Mouse (Mus musculus): Measurements from ENCODE around the gene Sntg2. TPM values are rescaled to one million over a fixed set of nuclear protein-coding genes. Genes with fewer than 3 reads are reported as not detected.

Sntg2 gene
- polyA plus RNA-seq (2015; fragmentation: Nextera tagmentation; extraction: Ambion mirVana), result 20.7 and 21.6 TPM in 2 replicates

- Histone ChIP-seq H3K27me3 (replicated peaks; ENCODE audit: control insufficient read depth, insufficient read depth, low read length) (no peaks in the 10 kb centered on the region), H3K4me1 (replicated peaks; ENCODE audit: control insufficient read depth, insufficient read depth, low read length) (no peaks in the 10 kb centered on the region), H3K4me3 (ENCODE audit: low read depth, low read length) (peak within 1 kb of the TSS; percentile 50), H3K4me2 (replicated peaks; ENCODE audit: low read depth) (peak within 1 kb of the TSS; percentile 89), H3K36me3 (ENCODE audit: control insufficient read depth, insufficient read depth) (no peaks in the 10 kb centered on the region), H3K27ac (ENCODE audit: low read depth, low read length) (peak within 1 kb of the TSS; percentile 29; the same call in 1 of the 2 replicates), H3K9me3 (ENCODE audit: control insufficient read depth) (no peaks in the 10 kb centered on the region), H3K9ac (ENCODE audit: low read depth, low read length) (peak within 1 kb of the TSS; percentile 32; the same call in 1 of the 2 replicates)
- ATAC-seq, result peak; percentile 94
- WGBS, result 1% methylated on average over 39 of the region's 39 CpGs
- peak; percentile 57 for TF ChIP-seq CTCF (IDR thresholded peaks at IDR 0.05; ENCODE audit: low read depth)
Measured at GRCm38 (mm10) chr12:30372933-30373501, at the start of gene Sntg2. Gene Sntg2 (minus strand): TSS chr12:30373375.

- no peaks in the 10 kb centered on the region for H3K36me3 ChIP-seq (ENCODE audit: control insufficient read depth, insufficient read depth)
- H3K4me1 ChIP-seq (replicated peaks; ENCODE audit: control insufficient read depth, insufficient read depth, low read length), result no peaks in the 10 kb centered on the region
- no peak overlapping the region for H3K27ac ChIP-seq (ENCODE audit: low read depth, low read length)
- 52% methylated on average over 8 of the region's 8 CpGs for WGBS
- ATAC-seq, result no peak
- no peaks in the 10 kb centered on the region for H3K27me3 ChIP-seq (replicated peaks; ENCODE audit: control insufficient read depth, insufficient read depth, low read length)
- no peak overlapping the region for H3K4me2 ChIP-seq (replicated peaks; ENCODE audit: low read depth)
- no peak overlapping the region for H3K4me3 ChIP-seq (ENCODE audit: low read depth, low read length)
- no peak overlapping the region for H3K9ac ChIP-seq (ENCODE audit: low read depth, low read length)
- no peaks in the 10 kb centered on the region for H3K9me3 ChIP-seq (ENCODE audit: control insufficient read depth)
- no peak for TF ChIP-seq CTCF (IDR thresholded peaks at IDR 0.05; ENCODE audit: low read depth)
Measured at GRCm38 (mm10) chr12:30416547-30416946, 43.4 kb upstream of the Sntg2 start.

- H3K4me1 ChIP-seq (replicated peaks; ENCODE audit: control insufficient read depth, insufficient read depth, low read length), result no peaks in the 10 kb centered on the region
- 53% methylated on average over 6 of the region's 6 CpGs for WGBS
- no peaks in the 10 kb centered on the region for H3K36me3 ChIP-seq (ENCODE audit: control insufficient read depth, insufficient read depth)
- no peak for ATAC-seq
- TF ChIP-seq CTCF (IDR thresholded peaks at IDR 0.05; ENCODE audit: low read depth), result no peak
- H3K9ac ChIP-seq (ENCODE audit: low read depth, low read length), result no peak overlapping the region
- no peak overlapping the region for H3K4me3 ChIP-seq (ENCODE audit: low read depth, low read length)
- no peak overlapping the region for H3K4me2 ChIP-seq (replicated peaks; ENCODE audit: low read depth)
- H3K27ac ChIP-seq (ENCODE audit: low read depth, low read length), result no peak overlapping the region
- no peaks in the 10 kb centered on the region for H3K9me3 ChIP-seq (ENCODE audit: control insufficient read depth)
- H3K27me3 ChIP-seq (replicated peaks; ENCODE audit: control insufficient read depth, insufficient read depth, low read length), result no peaks in the 10 kb centered on the region
Measured at GRCm38 (mm10) chr12:30415981-30416380, 42.8 kb upstream of the Sntg2 start.

- ATAC-seq, result no peak
Measured at GRCm38 (mm10) chr12:30402651-30403050, 29.5 kb upstream of the Sntg2 start.

GRCm38 (mm10) chr12:30400531-30400930, 27.4 kb upstream of the Sntg2 start:
- no peak for TF ChIP-seq CTCF (IDR thresholded peaks at IDR 0.05; ENCODE audit: low read depth)
- H3K4me3 ChIP-seq (ENCODE audit: low read depth, low read length), result no peak overlapping the region
- WGBS, result 89% methylated on average over 2 of the region's 2 CpGs

More at GRCm38 (mm10) chr12:30402651-30403050, 29.5 kb upstream of the Sntg2 start:
- Histone ChIP-seq H3K27ac (ENCODE audit: low read depth, low read length) (no peak overlapping the region), H3K36me3 (ENCODE audit: control insufficient read depth, insufficient read depth) (no peaks in the 10 kb centered on the region), H3K4me3 (ENCODE audit: low read depth, low read length) (no peak overlapping the region), H3K4me2 (replicated peaks; ENCODE audit: low read depth) (no peak overlapping the region), H3K9ac (ENCODE audit: low read depth, low read length) (no peak overlapping the region), H3K9me3 (ENCODE audit: control insufficient read depth) (no peaks in the 10 kb centered on the region), H3K27me3 (replicated peaks; ENCODE audit: control insufficient read depth, insufficient read depth, low read length) (no peaks in the 10 kb centered on the region), H3K4me1 (replicated peaks; ENCODE audit: control insufficient read depth, insufficient read depth, low read length) (no peaks in the 10 kb centered on the region)
- TF ChIP-seq CTCF (IDR thresholded peaks at IDR 0.05; ENCODE audit: low read depth), result no peak

GRCm38 (mm10) chr12:30400114-30400513, 26.9 kb upstream of the Sntg2 start:
- Histone ChIP-seq H3K4me3 (ENCODE audit: low read depth, low read length) (no peak overlapping the region), H3K27me3 (replicated peaks; ENCODE audit: control insufficient read depth, insufficient read depth, low read length) (no peaks in the 10 kb centered on the region), H3K9me3 (ENCODE audit: control insufficient read depth) (no peaks in the 10 kb centered on the region), H3K9ac (ENCODE audit: low read depth, low read length) (no peak overlapping the region), H3K27ac (ENCODE audit: low read depth, low read length) (no peak overlapping the region), H3K4me1 (replicated peaks; ENCODE audit: control insufficient read depth, insufficient read depth, low read length) (no peaks in the 10 kb centered on the region), H3K36me3 (ENCODE audit: control insufficient read depth, insufficient read depth) (no peaks in the 10 kb centered on the region), H3K4me2 (replicated peaks; ENCODE audit: low read depth) (no peak overlapping the region)
- ATAC-seq, result no peak
- TF ChIP-seq CTCF (IDR thresholded peaks at IDR 0.05; ENCODE audit: low read depth), result no peak
- WGBS, result 83% methylated on average over 2 of the region's 2 CpGs

More at GRCm38 (mm10) chr12:30400531-30400930, 27.4 kb upstream of the Sntg2 start:
- Histone ChIP-seq H3K36me3 (ENCODE audit: control insufficient read depth, insufficient read depth) (no peaks in the 10 kb centered on the region), H3K4me1 (replicated peaks; ENCODE audit: control insufficient read depth, insufficient read depth, low read length) (no peaks in the 10 kb centered on the region), H3K27ac (ENCODE audit: low read depth, low read length) (no peak overlapping the region), H3K9ac (ENCODE audit: low read depth, low read length) (no peak overlapping the region), H3K4me2 (replicated peaks; ENCODE audit: low read depth) (no peak overlapping the region), H3K9me3 (ENCODE audit: control insufficient read depth) (no peaks in the 10 kb centered on the region), H3K27me3 (replicated peaks; ENCODE audit: control insufficient read depth, insufficient read depth, low read length) (no peaks in the 10 kb centered on the region)
- ATAC-seq, result no peak

Measured in intestine, postnatal 0 days (tissue).